Mouse (Mus musculus): ENCODE results near the gene Tspan31.

Tspan31 gene

GRCm38 (mm10) chr10:127070190-127071121 is at the start of gene Tspan31:
Gene Tspan31, minus strand, starts transcription at chr10:127070264.
- DNase-seq (ENCODE audit: low spot score): peak; percentile 95

- DNase-seq (ENCODE audit: low spot score): no peak
These were observed 49.2 kb upstream of the Tspan31 start for GRCm38 (mm10) chr10:127119229-127119628.

- no peak for DNase-seq (ENCODE audit: low spot score)
These were observed 48.4 kb upstream of the Tspan31 start for GRCm38 (mm10) chr10:127118470-127118869.

GRCm38 (mm10) chr10:127115068-127115467 is 45.0 kb upstream of the Tspan31 start:
- no peak for DNase-seq (ENCODE audit: low spot score)

- no peak for DNase-seq (ENCODE audit: low spot score)
These were observed 44.3 kb upstream of the Tspan31 start for GRCm38 (mm10) chr10:127114408-127114807.

GRCm38 (mm10) chr10:127111001-127111887 is 41.2 kb upstream of the Tspan31 start:
- DNase-seq (ENCODE audit: low spot score): peak; percentile 37

- no peak for DNase-seq (ENCODE audit: low spot score)
These were observed 38.2 kb upstream of the Tspan31 start for GRCm38 (mm10) chr10:127108262-127108583.

- DNase-seq (ENCODE audit: low spot score): no peak
These were observed 37.6 kb upstream of the Tspan31 start for GRCm38 (mm10) chr10:127107563-127108261.

- no peak for DNase-seq (ENCODE audit: low spot score)
These were observed 33.6 kb upstream of the Tspan31 start for GRCm38 (mm10) chr10:127103631-127104030.

- no peak for DNase-seq (ENCODE audit: low spot score)
These were observed 31.1 kb upstream of the Tspan31 start for GRCm38 (mm10) chr10:127101151-127101550.

GRCm38 (mm10) chr10:127100414-127100813 is 30.4 kb upstream of the Tspan31 start:
- DNase-seq (ENCODE audit: low spot score): no peak

- DNase-seq (ENCODE audit: low spot score): no peak
These were observed 29.8 kb upstream of the Tspan31 start for GRCm38 (mm10) chr10:127099868-127100267.

- DNase-seq (ENCODE audit: low spot score): no peak
These were observed 29.1 kb upstream of the Tspan31 start for GRCm38 (mm10) chr10:127099191-127099590.

GRCm38 (mm10) chr10:127098514-127098913 is 28.4 kb upstream of the Tspan31 start:
- no peak for DNase-seq (ENCODE audit: low spot score)

GRCm38 (mm10) chr10:127094382-127094802 is 24.3 kb upstream of the Tspan31 start:
- DNase-seq (ENCODE audit: low spot score): no peak

- DNase-seq (ENCODE audit: low spot score): no peak
These were observed 22.7 kb upstream of the Tspan31 start for GRCm38 (mm10) chr10:127092742-127093141.

GRCm38 (mm10) chr10:127091507-127092396 is 21.7 kb upstream of the Tspan31 start:
- no peak for DNase-seq (ENCODE audit: low spot score)

- DNase-seq (ENCODE audit: low spot score): no peak
These were observed 20.7 kb upstream of the Tspan31 start for GRCm38 (mm10) chr10:127090560-127091411.

- no peak for DNase-seq (ENCODE audit: low spot score)
These were observed 15.6 kb upstream of the Tspan31 start for GRCm38 (mm10) chr10:127085633-127086032.

- no peak for DNase-seq (ENCODE audit: low spot score)
These were observed 15.0 kb upstream of the Tspan31 start for GRCm38 (mm10) chr10:127085052-127085451.
